Mouse (Mus musculus): ENCODE results near the gene Git2.

DNA sequence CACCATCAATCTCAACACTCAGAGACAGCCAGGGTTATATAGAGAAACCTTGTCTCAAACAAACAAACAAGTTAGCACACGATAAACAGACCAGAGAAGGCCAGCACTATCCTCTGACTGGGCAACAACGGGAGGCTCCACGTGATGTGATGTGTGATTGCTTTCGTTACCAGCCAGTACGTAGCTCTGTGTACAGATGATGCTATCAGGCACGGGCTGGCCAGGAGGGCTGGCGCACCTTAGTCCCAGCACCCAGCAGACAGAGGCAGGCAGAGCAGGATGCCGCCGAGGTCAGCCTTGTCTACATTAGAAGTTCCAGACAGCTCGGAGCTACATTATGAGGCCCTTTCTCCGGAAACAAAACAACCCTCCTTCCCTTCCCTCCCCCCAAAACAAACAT lies 24.5 kb upstream of the Git2 start:
- TF ChIP-seq CTCF (IDR thresholded peaks at IDR 0.05; ENCODE audit: extremely low read depth, insufficient read depth, insufficient read length, insufficient replicate concordance), result no peak
- no peak for TF ChIP-seq POLR2A (IDR thresholded peaks at IDR 0.05; ENCODE audit: low read depth, low read length)
